In the genomic region with DNA sequence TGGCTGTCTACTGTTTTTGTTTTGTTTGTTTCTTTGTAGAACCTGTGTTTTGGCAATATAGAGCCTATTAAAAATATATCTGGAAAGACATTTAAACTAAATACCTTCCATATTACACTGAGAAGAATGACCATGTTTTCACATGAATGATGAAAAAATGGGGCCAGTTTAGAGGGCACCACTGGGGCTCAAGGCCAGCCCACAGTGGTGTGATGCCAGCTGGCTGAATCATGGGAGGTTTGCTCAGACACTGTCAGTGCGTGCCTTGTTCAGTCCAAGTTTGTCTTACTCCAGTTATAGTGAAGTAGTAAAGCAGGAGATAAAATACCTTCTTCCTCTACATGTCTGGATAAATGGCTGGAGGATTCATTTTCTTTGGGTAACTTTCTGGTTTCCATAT, we compare ENCODE assay signal across 19 mouse cellular contexts.
DNase-seq lines count a peak whose midpoint lies in the region.
"Had no signal": no experiment of that assay in that cellular context is flagged by ENCODE, and none has a peak within 500 bp of the region (broad histone marks: within the 10 kb centered on the region; RNA-seq: fewer than 3 reads in every experiment).

No protein-coding gene starts in this region.

- DNase-seq in cerebellum, postnatal 25 days: peak; percentile 41 to 65
- DNase-seq in cerebellum, adult 11-12 months: no peak
- DNase-seq in adrenal gland, adult 18-20 months (ENCODE audit: low spot score in 2 of 2): peak; percentile 21 to 37
- DNase-seq in adrenal gland, postnatal 14 days: peak; percentile 63
- no peak for DNase-seq in spleen, adult 12 weeks (ENCODE audit: low spot score)
- DNase-seq in kidney, adult 9 months: no peak
- no peak for DNase-seq in retina, embryonic 14.5 days (ENCODE audit: low spot score)
- DNase-seq: B cell, adult 2 months; cerebellum, adult 8-10 months; forebrain, postnatal 0 days; gastrocnemius, postnatal 10 days; heart, postnatal 14 days; kidney, adult 8-10 months; kidney, postnatal 10 days; layer of hippocampus, postnatal 36 days; left cerebral cortex, postnatal 4 days; liver, postnatal 0 days; thymus, adult 18-20 months; thymus, postnatal 25 days had no signal

Comparison
In these comparisons a context has a peak if more than half of its experiments do, and no peak if none do; other contexts are left out.
1. DNase-seq: peak in cerebellum, postnatal 25 days (2 of 2), adrenal gland, adult 18-20 months (2 of 2) and adrenal gland, postnatal 14 days (single experiment); none in cerebellum, adult 11-12 months (single experiment), spleen, adult 12 weeks (single experiment), kidney, adult 9 months (single experiment) and retina, embryonic 14.5 days (single experiment).